Mouse (Mus musculus): Measurements from ENCODE around the gene H2-T24. TPM values are rescaled to one million over a fixed set of nuclear protein-coding genes. Genes with fewer than 3 reads are reported as not detected.
A peak's percentile ranks its signal among the peaks of the same experiment; 100 is the strongest.

Gene H2-T24
- polyA plus RNA-seq, 1 experiment from 2014 or later = 4.0 TPM

DNA sequence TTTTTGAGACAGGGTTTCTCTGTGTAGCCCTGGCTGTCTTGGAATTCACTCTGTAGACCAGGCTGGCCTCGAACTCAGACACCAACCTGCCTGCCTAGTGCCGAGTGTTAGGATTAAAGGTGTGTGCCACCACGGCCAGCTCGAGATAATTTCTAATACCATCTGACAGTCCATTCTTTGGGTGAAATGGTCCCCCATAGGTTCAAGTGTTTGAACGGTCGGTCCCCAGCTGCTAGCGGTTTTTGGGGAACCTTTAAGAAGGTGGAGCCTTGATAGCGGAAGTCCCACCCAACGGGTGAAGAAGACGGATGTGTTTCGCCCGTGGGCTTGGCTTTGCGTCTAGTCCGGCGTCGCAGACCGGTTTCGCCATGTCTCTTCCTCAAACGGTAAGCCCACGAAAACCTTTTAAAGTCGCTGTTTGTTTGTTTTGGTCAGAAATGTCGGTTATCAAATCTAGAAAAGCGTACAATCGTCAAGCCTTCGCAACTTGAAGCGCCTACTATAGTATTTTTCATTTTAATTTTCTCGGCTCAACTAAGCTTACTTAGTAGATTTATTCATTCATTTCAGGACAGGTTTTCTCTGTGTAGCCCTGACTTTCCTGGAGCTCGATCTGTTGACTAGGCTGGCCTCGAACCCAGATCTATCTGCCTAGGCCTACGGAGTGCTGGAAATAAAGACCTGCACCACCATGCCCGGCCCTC, 26.0 kb downstream of the H2-T24 start:
- peak overlapping the region; percentile 64 for H3K4me3 ChIP-seq
- peaks cover 7% of the 10 kb centered on the region for H3K36me3 ChIP-seq
- H3K27ac ChIP-seq = peak overlapping the region; percentile 72
- peak; percentile 81 for DNase-seq (ENCODE audit: low spot score)
- H3K4me1 ChIP-seq = peaks cover 16% of the 10 kb centered on the region
- 4% methylated on average over 31 of the region's 31 CpGs for WGBS
- H3K27me3 ChIP-seq (ENCODE audit: low read depth, poor library complexity, severe bottlenecking) = no peaks in the 10 kb centered on the region
- no peaks in the 10 kb centered on the region for H3K9me3 ChIP-seq (replicated peaks)

DNA sequence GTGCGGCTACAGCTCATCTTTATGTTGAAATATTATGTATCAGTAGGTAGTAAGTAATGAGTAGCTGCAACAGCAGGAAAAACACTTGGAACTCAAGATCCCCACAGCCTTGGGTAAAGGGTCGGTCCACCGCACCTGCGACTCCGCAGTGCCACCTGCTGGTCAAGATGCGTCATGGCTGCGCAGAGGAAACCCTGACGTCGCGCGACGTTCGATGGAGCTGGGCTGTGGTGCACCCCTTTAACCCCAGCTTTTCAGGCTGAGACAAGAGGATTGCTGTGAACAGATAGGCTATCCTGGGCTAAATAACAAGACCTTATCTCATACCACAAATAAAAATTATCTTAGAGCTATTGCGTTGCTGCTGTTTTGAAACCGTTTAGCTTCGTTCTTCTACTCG, 26.7 kb downstream of the H2-T24 start:
- H3K27ac ChIP-seq = no peak overlapping the region
- peaks cover 13% of the 10 kb centered on the region for H3K36me3 ChIP-seq
- peak; percentile 90 for DNase-seq (ENCODE audit: low spot score)
- no peaks in the 10 kb centered on the region for H3K27me3 ChIP-seq (ENCODE audit: low read depth, poor library complexity, severe bottlenecking)
- H3K4me1 ChIP-seq = peaks cover 16% of the 10 kb centered on the region
- H3K9me3 ChIP-seq (replicated peaks) = no peaks in the 10 kb centered on the region
- peak overlapping the region; percentile 34; the same call in 1 of the 2 replicates for H3K4me3 ChIP-seq
- 7% methylated on average over 17 of the region's 17 CpGs for WGBS

DNA sequence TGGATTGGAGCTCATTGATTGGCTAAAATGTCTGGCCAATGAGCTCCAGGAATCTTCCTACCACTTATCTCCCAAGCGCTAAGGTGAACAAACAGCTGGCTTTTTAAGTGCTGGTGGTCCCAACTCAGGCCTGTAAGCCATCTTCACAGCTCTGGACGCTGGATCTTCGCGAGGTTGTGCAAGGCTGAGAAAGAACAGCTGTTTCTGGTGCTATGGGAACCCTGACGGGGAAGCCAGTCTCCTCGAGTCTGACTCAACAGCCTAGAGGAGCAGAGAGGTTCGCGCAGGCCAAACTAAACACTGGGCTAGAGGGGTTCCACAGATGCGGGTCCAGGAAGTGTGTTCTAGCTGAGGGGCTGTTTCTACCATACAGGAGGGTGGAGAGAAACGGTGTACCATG, 28.6 kb downstream of the H2-T24 start:
- no peak overlapping the region for H3K4me3 ChIP-seq
- H3K27me3 ChIP-seq (ENCODE audit: low read depth, poor library complexity, severe bottlenecking) = no peaks in the 10 kb centered on the region
- WGBS = 54% methylated on average over 10 of the region's 10 CpGs
- peaks cover 8% of the 10 kb centered on the region for H3K4me1 ChIP-seq
- H3K27ac ChIP-seq = no peak overlapping the region
- DNase-seq (ENCODE audit: low spot score) = no peak
- no peaks in the 10 kb centered on the region for H3K9me3 ChIP-seq (replicated peaks)
- H3K36me3 ChIP-seq = peaks cover 32% of the 10 kb centered on the region

DNA sequence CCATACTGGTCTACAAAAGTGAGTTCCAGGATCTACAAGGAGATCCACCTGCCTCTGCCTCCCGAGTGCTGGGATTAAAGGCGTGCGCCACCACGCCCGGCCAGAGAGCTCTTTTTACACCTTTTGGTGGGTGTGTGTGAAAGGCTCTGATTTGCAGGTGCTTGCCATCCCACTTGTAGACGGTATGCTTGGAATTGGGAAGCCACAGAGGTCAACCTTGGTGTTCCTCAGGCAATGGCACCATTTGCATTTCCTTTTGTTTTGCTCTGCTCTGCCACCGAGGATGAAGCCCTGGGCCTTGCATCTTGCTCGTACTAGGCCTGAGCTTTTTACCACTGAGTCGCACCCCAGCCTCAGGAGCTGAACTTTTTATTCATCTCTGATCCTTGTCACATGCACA, 38.6 kb downstream of the H2-T24 start:
- 96% methylated on average over 9 of the region's 9 CpGs for WGBS
- Histone ChIP-seq H3K27me3 (ENCODE audit: low read depth, poor library complexity, severe bottlenecking) (no peaks in the 10 kb centered on the region), H3K4me3 (no peak overlapping the region), H3K4me1 (peaks cover 22% of the 10 kb centered on the region), H3K27ac (no peak overlapping the region), H3K9me3 (replicated peaks) (no peaks in the 10 kb centered on the region), H3K36me3 (peaks cover 60% of the 10 kb centered on the region)
- DNase-seq (ENCODE audit: low spot score) = no peak

DNA sequence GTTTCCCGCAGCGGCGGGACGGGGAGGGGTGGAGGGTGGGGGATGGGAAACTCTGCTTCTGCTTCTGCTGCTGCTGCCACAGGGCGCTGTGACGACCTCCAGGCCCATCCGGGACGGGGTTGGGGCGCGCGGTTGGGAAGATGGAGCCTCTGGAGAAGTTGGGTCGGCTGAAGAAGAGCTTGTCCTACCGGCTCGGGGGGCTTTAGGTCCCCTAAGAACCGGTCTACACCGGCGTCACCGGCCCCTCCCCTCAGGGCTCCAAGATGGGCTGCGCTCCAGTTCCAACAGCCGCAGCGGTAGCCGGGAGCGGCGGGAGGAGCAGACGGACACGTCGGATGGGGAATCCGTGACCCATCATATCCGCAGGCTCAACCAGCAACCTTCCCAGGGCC, 40.0 kb downstream of the H2-T24 start:
- H3K36me3 ChIP-seq = peaks cover 59% of the 10 kb centered on the region

DNA sequence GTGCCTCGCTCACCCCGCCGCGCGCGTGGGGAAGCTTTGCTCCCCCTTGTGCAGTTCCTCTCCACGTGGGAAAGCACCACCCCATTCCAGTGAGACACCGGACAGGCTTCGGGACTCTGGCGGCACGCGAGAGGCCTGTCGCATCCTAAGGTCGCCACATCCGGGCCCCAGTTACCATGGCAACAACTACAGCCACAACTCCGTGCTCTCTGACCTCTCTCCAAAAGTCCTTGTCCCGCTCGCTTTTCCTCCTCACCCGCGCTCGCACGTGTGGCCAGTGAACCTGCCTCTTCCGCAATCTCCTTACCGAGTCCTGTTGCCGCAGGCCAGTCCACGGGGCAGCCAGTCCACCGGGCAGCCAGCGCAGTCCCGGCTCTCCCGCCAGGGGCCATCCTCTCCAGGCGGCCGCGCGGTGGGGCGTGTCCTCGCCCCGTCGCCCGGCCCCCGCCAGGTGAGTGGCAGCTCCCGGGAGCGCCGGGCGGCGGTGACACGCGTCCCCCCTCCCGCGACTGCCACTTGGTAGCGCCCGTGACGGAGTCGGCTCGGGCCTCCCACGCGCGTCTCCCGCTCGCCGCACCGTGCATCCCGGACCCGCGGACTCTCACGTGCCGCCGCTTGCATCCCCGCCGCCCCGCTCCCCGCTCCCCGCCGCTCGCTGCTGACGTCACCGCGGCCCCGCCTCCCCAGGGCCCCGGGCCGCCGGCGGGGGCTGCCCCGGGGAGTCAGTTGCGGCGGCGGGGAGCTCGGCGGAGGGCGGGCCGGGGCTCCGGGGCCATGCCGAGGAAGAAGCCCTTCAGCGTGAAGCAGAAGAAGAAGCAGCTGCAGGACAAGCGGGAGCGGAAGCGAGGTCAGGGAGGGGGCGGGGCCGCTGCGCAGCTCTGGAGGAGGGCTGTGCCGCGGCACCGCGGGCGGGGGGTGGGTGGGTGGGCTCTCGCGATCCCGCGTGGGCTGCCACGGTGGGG, 40.7 kb downstream of the H2-T24 start, which contains the start of the genes Gnl1 and Prr3:
Gnl1 (plus strand) TSS at position 451 of the 962 bp plus-strand sequence.
Prr3 (minus strand) TSS at position 836 of the 962 bp plus-strand sequence.
- H3K36me3 ChIP-seq = peaks cover 57% of the 10 kb centered on the region
- H3K4me3 ChIP-seq = peak within 1 kb of the TSS; percentile 95
- DNase-seq (ENCODE audit: low spot score) = peak; percentile 97
- H3K9me3 ChIP-seq (replicated peaks) = no peaks in the 10 kb centered on the region
- H3K27me3 ChIP-seq (ENCODE audit: low read depth, poor library complexity, severe bottlenecking) = no peaks in the 10 kb centered on the region
- WGBS = under 1% methylated on average over 95 of the region's 109 CpGs
- H3K4me1 ChIP-seq = peaks cover 22% of the 10 kb centered on the region
- peak within 1 kb of the TSS; percentile 95 for H3K27ac ChIP-seq

More for the DNA sequence above, 40.0 kb downstream of the H2-T24 start:
- Histone ChIP-seq H3K9me3 (replicated peaks) (no peaks in the 10 kb centered on the region), H3K27me3 (ENCODE audit: low read depth, poor library complexity, severe bottlenecking) (no peaks in the 10 kb centered on the region), H3K4me3 (peak overlapping the region; percentile 95), H3K4me1 (peaks cover 22% of the 10 kb centered on the region), H3K27ac (peak overlapping the region; percentile 95)
- WGBS = 0% methylated on average over 26 of the region's 29 CpGs
- no peak for DNase-seq (ENCODE audit: low spot score)

DNA sequence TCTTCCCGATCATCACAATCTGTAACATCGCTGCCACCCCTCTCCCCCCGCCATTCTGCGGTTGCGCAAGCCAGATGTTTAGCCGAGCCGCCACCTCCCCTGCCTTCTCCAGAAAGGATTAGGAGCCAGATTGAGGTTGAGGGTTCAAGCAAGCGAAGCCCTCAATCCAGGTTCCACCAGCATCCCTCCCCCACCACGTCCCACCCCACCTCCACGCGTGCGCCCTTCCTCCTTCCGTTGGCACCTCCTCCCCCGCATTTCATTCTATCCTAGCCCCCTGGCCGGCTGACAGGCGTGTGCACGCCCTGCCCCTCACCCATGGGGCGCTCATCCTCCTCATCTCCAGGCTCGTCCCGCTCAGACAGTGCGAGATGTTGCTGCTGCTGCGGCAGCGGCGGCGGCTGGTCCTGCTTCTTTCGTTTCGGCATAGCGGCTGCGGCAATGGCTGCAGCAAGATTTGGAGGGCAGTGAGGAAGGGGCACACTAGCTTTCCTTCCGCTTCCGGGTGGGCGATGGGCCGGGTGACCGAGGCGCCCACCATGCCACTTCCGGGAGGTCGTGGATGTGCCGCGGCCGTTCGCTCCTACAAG, 41.5 kb downstream of the H2-T24 start:
- Histone ChIP-seq H3K4me1 (peaks cover 22% of the 10 kb centered on the region), H3K27ac (peak overlapping the region; percentile 95), H3K4me3 (peak overlapping the region; percentile 95), H3K27me3 (ENCODE audit: low read depth, poor library complexity, severe bottlenecking) (no peaks in the 10 kb centered on the region), H3K9me3 (replicated peaks) (no peaks in the 10 kb centered on the region), H3K36me3 (peaks cover 59% of the 10 kb centered on the region)
- WGBS = under 1% methylated on average over 41 of the region's 41 CpGs
- DNase-seq (ENCODE audit: low spot score) = peak; percentile 93

DNA sequence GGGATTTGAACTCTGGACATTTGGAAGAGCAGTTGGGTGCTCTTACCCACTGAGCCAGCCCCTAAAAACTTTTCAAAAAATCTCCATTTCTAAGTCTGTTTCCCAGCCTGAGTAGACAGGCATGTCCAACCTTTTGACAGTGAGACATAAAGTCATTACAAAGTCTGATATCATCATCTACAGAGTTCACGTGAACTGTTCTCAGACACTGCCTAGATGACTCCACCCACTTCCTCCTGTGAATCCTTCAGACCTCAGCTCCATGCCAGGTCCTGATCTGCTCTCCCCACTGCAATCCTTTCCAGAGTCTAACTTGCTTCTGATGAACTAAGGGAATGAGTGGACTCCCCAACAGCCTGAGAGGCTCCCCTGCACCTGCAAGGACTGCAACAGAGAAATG, 48.2 kb downstream of the H2-T24 start:
- Histone ChIP-seq H3K27me3 (ENCODE audit: low read depth, poor library complexity, severe bottlenecking) (no peaks in the 10 kb centered on the region), H3K36me3 (peaks cover 51% of the 10 kb centered on the region), H3K27ac (no peak overlapping the region), H3K4me1 (peaks cover 14% of the 10 kb centered on the region), H3K9me3 (replicated peaks) (no peaks in the 10 kb centered on the region), H3K4me3 (no peak overlapping the region)
- 88% methylated on average over 1 of the region's 1 CpGs for WGBS
- DNase-seq (ENCODE audit: low spot score) = no peak

DNA sequence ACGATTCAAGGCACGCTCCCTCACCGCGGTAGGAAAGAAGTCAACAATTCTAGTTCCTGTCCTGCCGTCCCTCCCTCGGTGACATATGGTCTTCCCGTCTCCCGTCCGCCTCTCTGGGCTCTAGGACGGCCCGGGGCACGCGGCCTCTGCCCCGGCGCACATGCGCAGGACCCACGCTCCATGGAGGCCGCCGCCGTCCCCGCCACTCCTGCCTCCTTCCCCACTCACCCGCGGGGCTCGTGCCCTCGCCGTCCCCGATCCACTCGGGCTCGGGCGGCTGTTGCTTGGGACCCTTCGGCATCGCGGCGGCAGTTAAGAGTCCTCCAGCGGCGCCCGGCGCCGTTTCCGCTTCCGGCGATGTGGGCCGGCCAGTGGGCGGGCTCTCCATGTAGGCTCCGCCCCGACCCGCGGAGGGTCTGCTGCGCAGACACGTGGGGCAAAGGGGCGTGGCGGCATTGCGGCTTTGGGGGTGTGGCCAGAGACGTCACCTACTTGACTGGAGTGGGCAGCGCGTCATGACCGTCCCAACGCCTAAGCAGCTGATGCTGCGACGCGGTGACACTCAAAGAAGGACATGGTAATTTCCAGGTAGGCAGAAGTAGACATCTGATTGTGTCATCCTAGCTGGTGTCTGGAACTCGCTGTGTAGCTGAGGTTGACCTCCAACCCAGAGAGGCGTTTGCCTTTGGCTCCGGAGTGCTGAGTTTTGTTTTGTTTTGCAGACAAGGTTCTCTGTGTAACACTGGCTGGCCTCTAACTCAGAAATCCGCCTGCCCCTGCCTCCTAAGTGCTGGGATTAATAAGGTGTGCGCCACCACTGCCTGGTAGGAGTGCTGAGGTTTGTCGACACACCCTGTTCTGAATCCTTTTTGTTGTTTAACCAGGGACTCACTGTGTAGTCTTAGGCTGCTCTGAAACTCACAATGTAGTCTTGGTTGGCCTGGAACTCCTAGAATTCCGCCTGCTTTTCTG, 50.7 kb downstream of the H2-T24 start, which contains the start of gene Abcf1:
Abcf1 (minus strand) TSS at position 344 of the 972 bp plus-strand sequence.
- under 1% methylated on average over 68 of the region's 68 CpGs for WGBS

DNA sequence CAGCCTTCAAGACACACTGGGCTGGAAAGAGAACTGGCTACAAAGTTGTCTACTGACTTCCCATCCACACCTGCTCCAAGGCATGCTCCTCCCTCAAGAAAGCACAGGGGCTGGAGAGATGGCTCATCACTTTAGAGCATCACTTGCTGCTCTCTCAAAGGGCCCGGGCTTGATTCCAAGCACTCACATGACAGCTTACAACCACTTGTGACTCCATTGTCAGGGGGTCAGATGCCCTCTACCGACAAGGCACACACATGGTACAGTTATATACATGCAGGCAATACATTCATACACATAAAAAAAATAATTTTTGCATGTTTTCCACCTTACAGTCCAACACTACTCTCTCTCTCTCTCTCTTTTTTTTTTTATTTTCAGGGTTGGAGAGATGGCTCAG, 52.7 kb downstream of the H2-T24 start:
- DNase-seq (ENCODE audit: low spot score) = no peak
- peaks cover 14% of the 10 kb centered on the region for H3K4me1 ChIP-seq
- H3K27ac ChIP-seq = no peak overlapping the region
- H3K36me3 ChIP-seq = peaks cover 58% of the 10 kb centered on the region
- no peaks in the 10 kb centered on the region for H3K9me3 ChIP-seq (replicated peaks)
- H3K4me3 ChIP-seq = no peak overlapping the region
- WGBS = 88% methylated on average over 2 of the region's 2 CpGs
- no peaks in the 10 kb centered on the region for H3K27me3 ChIP-seq (ENCODE audit: low read depth, poor library complexity, severe bottlenecking)

More for the DNA sequence above, 50.7 kb downstream of the H2-T24 start, which contains the start of gene Abcf1:
- Histone ChIP-seq H3K36me3 (peaks cover 55% of the 10 kb centered on the region), H3K27me3 (ENCODE audit: low read depth, poor library complexity, severe bottlenecking) (no peaks in the 10 kb centered on the region), H3K4me3 (peak within 1 kb of the TSS; percentile 95), H3K27ac (peak within 1 kb of the TSS; percentile 87), H3K9me3 (replicated peaks) (no peaks in the 10 kb centered on the region), H3K4me1 (peaks cover 14% of the 10 kb centered on the region)
- peak; percentile 99 for DNase-seq (ENCODE audit: low spot score)

DNA sequence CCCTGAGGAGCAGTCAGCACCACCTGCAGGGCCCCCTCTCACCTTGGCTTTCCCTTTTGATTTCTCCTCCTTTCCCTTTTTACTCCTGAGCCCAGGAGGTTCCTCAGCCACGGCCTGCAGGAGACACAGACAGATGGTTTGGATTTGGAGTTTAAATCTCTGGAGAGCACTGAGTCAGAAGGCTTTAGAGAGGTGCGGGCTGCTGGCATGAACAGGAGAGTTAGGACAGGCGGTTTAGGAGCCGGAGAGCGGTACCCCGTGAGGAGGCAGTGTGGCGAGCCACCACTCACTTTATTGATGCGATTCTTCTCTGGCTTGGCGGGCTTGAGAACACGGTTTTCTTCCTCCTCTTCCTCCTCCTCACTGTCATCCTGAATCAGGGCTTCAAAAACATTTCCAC, 57.1 kb downstream of the H2-T24 start:
- H3K36me3 ChIP-seq = peaks cover 95% of the 10 kb centered on the region
- DNase-seq (ENCODE audit: low spot score) = no peak
- no peak overlapping the region for H3K4me3 ChIP-seq
- 93% methylated on average over 10 of the region's 10 CpGs for WGBS
- no peaks in the 10 kb centered on the region for H3K4me1 ChIP-seq
- no peaks in the 10 kb centered on the region for H3K9me3 ChIP-seq (replicated peaks)
- no peak overlapping the region for H3K27ac ChIP-seq
- no peaks in the 10 kb centered on the region for H3K27me3 ChIP-seq (ENCODE audit: low read depth, poor library complexity, severe bottlenecking)
